Mouse (Mus musculus) intestine, embryonic 14.5 days (tissue): ENCODE results near the gene C1qtnf7. TPM values are rescaled to one million over a fixed set of nuclear protein-coding genes. Genes with fewer than 3 reads are reported as not detected.
A peak's percentile ranks its signal among the peaks of the same experiment; 100 is the strongest.

Experiments
- ATAC-seq: fragments of 200-750 bp; cut with Nextera tagmentation; replicated peaks from 2 replicates; pipeline ENCODE4 v1.8.0; 2017; ENCODE audit warnings: low read depth, moderate number of reproducible peaks, moderate TSS enrichment, moderate library complexity; ENCODE audit not compliant: low FRiP score, low TSS enrichment
- DNase-seq: peaks from one replicate; pipeline ENCODE4 v3.0.0-alpha.2; 2018; ENCODE audit warnings: low spot score
- H3K27ac ChIP-seq: fragments of 300-500 bp; sonication (generic); 2 replicates; pipeline ENCODE4 v1.5.1; 2014; ENCODE audit warnings: low read depth, mild to moderate bottlenecking, control low read depth
- H3K27me3 ChIP-seq: fragments of 300-500 bp; sonication (generic); replicated peaks from 2 replicates; pipeline ENCODE4 v1.6.1; 2014; ENCODE audit warnings: low read length, control low read depth; ENCODE audit not compliant: control insufficient read depth, insufficient read depth
- H3K36me3 ChIP-seq: fragments of 300-500 bp; sonication (generic); 2 replicates; pipeline ENCODE4 v1.6.1; 2014; ENCODE audit warnings: low read length, control low read depth; ENCODE audit not compliant: control insufficient read depth, insufficient read depth
- H3K4me1 ChIP-seq: fragments of 300-500 bp; sonication (generic); replicated peaks from 2 replicates; pipeline ENCODE4 v1.6.1; 2014; ENCODE audit warnings: low read length, control low read depth, mixed read lengths; ENCODE audit not compliant: control insufficient read depth, insufficient read depth
- H3K4me2 ChIP-seq: fragments of 300-500 bp; sonication (generic); 2 replicates; pipeline ENCODE4 v1.6.1; 2014; ENCODE audit warnings: low read length
- H3K4me3 ChIP-seq: fragments of 300-500 bp; sonication (generic); 2 replicates; pipeline ENCODE4 v1.5.1; 2014; ENCODE audit warnings: low read depth, low read length, control low read depth, mixed read lengths
- H3K9ac ChIP-seq: fragments of 300-500 bp; sonication (generic); 2 replicates; pipeline ENCODE4 v1.6.1; 2014; ENCODE audit warnings: mild to moderate bottlenecking, low read length
- H3K9me3 ChIP-seq: fragments of 300-500 bp; sonication (generic); 2 replicates; pipeline ENCODE4 v1.6.1; 2016; ENCODE audit warnings: low read length, control low read depth; ENCODE audit not compliant: control insufficient read depth
- WGBS: fragments of 180-500 bp; shearing (Covaris S2); extraction: QIAGEN DNeasy Blood & Tissue Kit; methylation state at CpG from one replicate; pipeline ENCODE4 v1.1.7; 2014; 5-methylcytosine and 5-hydroxymethylcytosine counted together
- polyA plus RNA-seq: library from polyadenylated mRNA; unstranded; fragments of >200 nt; fragmentation: Nextera tagmentation; extraction: Ambion mirVana; gene quantifications from 2 replicates; pipeline ENCODE4 v1.2.1, GENCODE M21; 2014

The C1qtnf7 gene
- polyA plus RNA-seq, 1 experiment from 2014 or later: 6.7 TPM

GRCm38 (mm10) chr5:43603559-43603958 lies 88.2 kb downstream of the C1qtnf7 start:
- H3K4me1 ChIP-seq: no peaks in the 10 kb centered on the region
- no peaks in the 10 kb centered on the region for H3K36me3 ChIP-seq
- no peak for ATAC-seq
- no peak for DNase-seq
- H3K27me3 ChIP-seq: no peaks in the 10 kb centered on the region
- no peaks in the 10 kb centered on the region for H3K9me3 ChIP-seq
- no peak overlapping the region for H3K4me2 ChIP-seq
- no peak overlapping the region for H3K27ac ChIP-seq
- no peak overlapping the region for H3K9ac ChIP-seq
- WGBS: 88% methylated on average over 3 of the region's 3 CpGs
- no peak overlapping the region for H3K4me3 ChIP-seq

GRCm38 (mm10) chr5:43608073-43608472 lies 92.7 kb downstream of the C1qtnf7 start:
- H3K9me3 ChIP-seq: no peaks in the 10 kb centered on the region
- no peak overlapping the region for H3K9ac ChIP-seq
- ATAC-seq: no peak
- H3K27me3 ChIP-seq: no peaks in the 10 kb centered on the region
- no peaks in the 10 kb centered on the region for H3K36me3 ChIP-seq
- H3K4me2 ChIP-seq: no peak overlapping the region
- DNase-seq: no peak
- no peak overlapping the region for H3K4me3 ChIP-seq
- H3K27ac ChIP-seq: no peak overlapping the region
- WGBS: 86% methylated on average over 3 of the region's 3 CpGs
- H3K4me1 ChIP-seq: peaks cover 5% of the 10 kb centered on the region

GRCm38 (mm10) chr5:43609760-43610159 lies 94.4 kb downstream of the C1qtnf7 start:
- Histone ChIP-seq H3K27me3 (no peaks in the 10 kb centered on the region), H3K27ac (no peak overlapping the region), H3K36me3 (no peaks in the 10 kb centered on the region), H3K9ac (no peak overlapping the region), H3K9me3 (no peaks in the 10 kb centered on the region), H3K4me1 (peaks cover 5% of the 10 kb centered on the region), H3K4me3 (no peak overlapping the region), H3K4me2 (no peak overlapping the region)
- DNase-seq: no peak
- ATAC-seq: no peak
- 67% methylated on average over 1 of the region's 1 CpGs for WGBS

- Histone ChIP-seq H3K9me3 (no peaks in the 10 kb centered on the region), H3K27me3 (no peaks in the 10 kb centered on the region), H3K4me2 (no peak overlapping the region), H3K4me3 (no peak overlapping the region), H3K27ac (no peak overlapping the region), H3K36me3 (no peaks in the 10 kb centered on the region), H3K9ac (no peak overlapping the region), H3K4me1 (no peaks in the 10 kb centered on the region)
- no peak for ATAC-seq
- no peak for DNase-seq
- WGBS: 66% methylated on average over 7 of the region's 7 CpGs
Measured at GRCm38 (mm10) chr5:43621575-43622299, 106.4 kb downstream of the C1qtnf7 start.

- H3K4me1 ChIP-seq: no peaks in the 10 kb centered on the region
- no peak overlapping the region for H3K9ac ChIP-seq
- no peak overlapping the region for H3K4me3 ChIP-seq
- no peaks in the 10 kb centered on the region for H3K27me3 ChIP-seq
- 69% methylated on average over 4 of the region's 4 CpGs for WGBS
- no peak overlapping the region for H3K4me2 ChIP-seq
- ATAC-seq (no peak), DNase-seq (no peak)
- H3K36me3 ChIP-seq: no peaks in the 10 kb centered on the region
- no peaks in the 10 kb centered on the region for H3K9me3 ChIP-seq
- no peak overlapping the region for H3K27ac ChIP-seq
Measured at GRCm38 (mm10) chr5:43625407-43625806, 110.1 kb downstream of the C1qtnf7 start.

- WGBS: 78% methylated on average over 5 of the region's 5 CpGs
Measured at GRCm38 (mm10) chr5:43634071-43634601, 118.8 kb downstream of the C1qtnf7 start.

GRCm38 (mm10) chr5:43634602-43635081 lies 119.3 kb downstream of the C1qtnf7 start:
- no peak overlapping the region for H3K4me3 ChIP-seq
- no peaks in the 10 kb centered on the region for H3K36me3 ChIP-seq
- no peaks in the 10 kb centered on the region for H3K27me3 ChIP-seq
- ATAC-seq (peak; percentile 70), DNase-seq (no peak)
- no peak overlapping the region for H3K4me2 ChIP-seq
- WGBS: 30% methylated on average over 9 of the region's 9 CpGs
- H3K27ac ChIP-seq: no peak overlapping the region
- H3K9me3 ChIP-seq: no peaks in the 10 kb centered on the region
- no peaks in the 10 kb centered on the region for H3K4me1 ChIP-seq
- H3K9ac ChIP-seq: no peak overlapping the region

More at GRCm38 (mm10) chr5:43634071-43634601, 118.8 kb downstream of the C1qtnf7 start:
- Histone ChIP-seq H3K9me3 (no peaks in the 10 kb centered on the region), H3K4me2 (no peak overlapping the region), H3K9ac (no peak overlapping the region), H3K27me3 (no peaks in the 10 kb centered on the region), H3K4me3 (no peak overlapping the region), H3K27ac (no peak overlapping the region), H3K36me3 (no peaks in the 10 kb centered on the region), H3K4me1 (no peaks in the 10 kb centered on the region)
- DNase-seq (no peak), ATAC-seq (0 out of 2 replicates have a peak, but pooled peaks have one; percentile 27)

- WGBS: 69% methylated on average over 4 of the region's 4 CpGs
- Histone ChIP-seq H3K27ac (no peak overlapping the region), H3K27me3 (no peaks in the 10 kb centered on the region), H3K36me3 (no peaks in the 10 kb centered on the region), H3K4me2 (no peak overlapping the region), H3K4me3 (no peak overlapping the region), H3K9me3 (no peaks in the 10 kb centered on the region), H3K4me1 (no peaks in the 10 kb centered on the region), H3K9ac (no peak overlapping the region)
- ATAC-seq (no peak), DNase-seq (no peak)
Measured at GRCm38 (mm10) chr5:43645020-43645419, 129.7 kb downstream of the C1qtnf7 start.
